Mouse (Mus musculus) thymus, postnatal 14 days (tissue): Measurements from ENCODE around the gene Dlg2.

ENCODE experiments used
- DNase-seq: peaks from one replicate; pipeline ENCODE4 v3.0.0; 2021

Dlg2 gene

GRCm38 (mm10) chr7:92113065-92113464 is 1636.6 kb downstream of the Dlg2 start:
- DNase-seq, result no peak

GRCm38 (mm10) chr7:92115237-92115871 is 1638.9 kb downstream of the Dlg2 start:
- no peak for DNase-seq

- no peak for DNase-seq
Observed at GRCm38 (mm10) chr7:92123276-92123675, 1646.8 kb downstream of the Dlg2 start.

- DNase-seq, result no peak
Observed at GRCm38 (mm10) chr7:92125886-92126285, 1649.4 kb downstream of the Dlg2 start.

- no peak for DNase-seq
Observed at GRCm38 (mm10) chr7:92134301-92134700, 1657.8 kb downstream of the Dlg2 start.

- no peak for DNase-seq
Observed at GRCm38 (mm10) chr7:92135624-92136023, 1659.2 kb downstream of the Dlg2 start.

- DNase-seq, result no peak
Observed at GRCm38 (mm10) chr7:92140051-92140817, 1663.8 kb downstream of the Dlg2 start.

GRCm38 (mm10) chr7:92147499-92147898 is 1671.0 kb downstream of the Dlg2 start:
- no peak for DNase-seq

GRCm38 (mm10) chr7:92150768-92151167 is 1674.3 kb downstream of the Dlg2 start:
- DNase-seq, result no peak

- no peak for DNase-seq
Observed at GRCm38 (mm10) chr7:92154603-92155002, 1678.1 kb downstream of the Dlg2 start.

- DNase-seq, result no peak
Observed at GRCm38 (mm10) chr7:92163150-92163549, 1686.7 kb downstream of the Dlg2 start.

- no peak for DNase-seq
Observed at GRCm38 (mm10) chr7:92164316-92164715, 1687.8 kb downstream of the Dlg2 start.

- no peak for DNase-seq
Observed at GRCm38 (mm10) chr7:92164875-92165518, 1688.5 kb downstream of the Dlg2 start.

GRCm38 (mm10) chr7:92180029-92180428 is 1703.6 kb downstream of the Dlg2 start:
- DNase-seq, result no peak

- peak; percentile 4 for DNase-seq
Observed at GRCm38 (mm10) chr7:92180591-92181587, 1704.4 kb downstream of the Dlg2 start.

GRCm38 (mm10) chr7:92181959-92182612 is 1705.6 kb downstream of the Dlg2 start:
- peak; percentile 3 for DNase-seq

- no peak for DNase-seq
Observed at GRCm38 (mm10) chr7:92184371-92185059, 1708.0 kb downstream of the Dlg2 start.

- no peak for DNase-seq
Observed at GRCm38 (mm10) chr7:92186341-92186740, 1709.9 kb downstream of the Dlg2 start.

- no peak for DNase-seq
Observed at GRCm38 (mm10) chr7:92189149-92189548, 1712.7 kb downstream of the Dlg2 start.

GRCm38 (mm10) chr7:92196004-92196403 is 1719.5 kb downstream of the Dlg2 start:
- DNase-seq, result no peak

GRCm38 (mm10) chr7:92197621-92198020 is 1721.1 kb downstream of the Dlg2 start:
- no peak for DNase-seq
